27 mouse cellular contexts compared by ENCODE assay signal in the genomic region with DNA sequence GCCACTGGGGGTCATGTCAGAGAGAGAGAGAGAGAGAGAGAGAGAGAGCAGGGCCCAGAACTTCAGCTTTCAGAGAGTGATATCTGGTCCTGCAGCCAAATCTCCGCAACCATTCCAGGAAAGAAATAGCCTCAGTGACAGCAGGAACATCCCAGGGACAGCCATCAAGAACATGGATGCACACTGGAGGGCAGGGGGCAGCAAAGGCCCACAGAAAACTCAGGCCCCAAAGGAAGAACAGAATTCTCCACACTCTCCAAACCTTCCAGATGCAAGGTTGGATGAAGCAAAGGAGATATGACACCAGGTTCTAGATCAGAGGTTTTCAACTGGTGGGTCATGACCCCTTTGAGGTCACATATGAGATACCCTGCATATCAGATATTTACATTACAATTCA. TPM values are rescaled to one million over a fixed set of nuclear protein-coding genes. Genes with fewer than 3 reads are reported as not detected.
DNase-seq lines count a peak whose midpoint lies in the region; ATAC-seq and TF ChIP-seq lines count a peak whose summit lies in the region.
"Had no signal": no experiment of that assay in that cellular context is flagged by ENCODE, and none has a peak within 500 bp of the region (broad histone marks: within the 10 kb centered on the region; RNA-seq: fewer than 3 reads in every experiment).

No protein-coding gene starts in this region.

- no peaks in the 10 kb centered on the region for H3K9me3 ChIP-seq in lung, embryonic 14.5 days (ENCODE audit: low read depth, low read length)
- H3K9me3 ChIP-seq: embryonic facial prominence, embryonic 13.5 days; forebrain, embryonic 12.5 days; heart, embryonic 15.5 days; limb, embryonic 13.5 days had no signal

- H3K9ac ChIP-seq in lung, embryonic 14.5 days, result no peak overlapping the region
- H3K9ac ChIP-seq: embryonic facial prominence, embryonic 13.5 days; forebrain, embryonic 12.5 days; heart, embryonic 15.5 days; limb, embryonic 13.5 days; liver, embryonic 14.5 days had no signal

- no peak overlapping the region for H3K4me3 ChIP-seq in cerebellum, adult 2 months (replicated peaks; ENCODE audit: insufficient read depth, low read depth, low read length)
- no peak overlapping the region for H3K4me3 ChIP-seq in lung, embryonic 14.5 days (ENCODE audit: low read depth, low read length)
- H3K4me3 ChIP-seq: embryonic facial prominence, embryonic 13.5 days; forebrain, embryonic 12.5 days; heart, adult 2 months; heart, embryonic 15.5 days; limb, embryonic 13.5 days; megakaryocyte, embryonic 14.5 days had no signal

- H3K36me3 ChIP-seq in lung, embryonic 14.5 days (ENCODE audit: insufficient read depth), result no peaks in the 10 kb centered on the region
- H3K36me3 ChIP-seq: embryonic facial prominence, embryonic 13.5 days; forebrain, embryonic 12.5 days; G1E; heart, embryonic 15.5 days; limb, embryonic 13.5 days had no signal

- no peak for DNase-seq in cerebellum, adult 2 months
- DNase-seq in cerebellum, adult 18-20 months, result no peak
- peak; percentile 6 for DNase-seq in heart, postnatal 4 days
- DNase-seq in heart, adult 8-10 months (ENCODE audit: low spot score), result no peak
- peak; percentile 32 for DNase-seq in lung, embryonic 14.5 days
- DNase-seq in lung, postnatal 10 days, result no peak
- DNase-seq in retina, postnatal 7 days (ENCODE audit: low read depth, low spot score), result peak; percentile 9
- no peak for DNase-seq in T-cell, adult 2 months (ENCODE audit: low spot score)
- DNase-seq: adrenal gland, postnatal 14 days; cerebellum, adult 11 months; gastrocnemius, postnatal 25 days; heart, adult 2 months; kidney, adult 9 months; kidney, postnatal 36 days; lung, postnatal 14 days; thymus, postnatal 4 days had no signal

- no peaks in the 10 kb centered on the region for H3K27me3 ChIP-seq in cerebellum, adult 2 months (ENCODE audit: control insufficient read depth, insufficient read depth, low read length)
- H3K27me3 ChIP-seq in lung, embryonic 14.5 days (ENCODE audit: insufficient read depth, low read length), result no peaks in the 10 kb centered on the region

- ATAC-seq in lung, embryonic 14.5 days (ENCODE audit: insufficient read depth), result no peak

- no peak for TF ChIP-seq POLR2A in cerebellum, adult 2 months (IDR thresholded peaks at IDR 0.05; ENCODE audit: borderline replicate concordance, insufficient read depth, low read length)

- H3K4me2 ChIP-seq in lung, embryonic 14.5 days, result no peak overlapping the region
- H3K4me2 ChIP-seq: embryonic facial prominence, embryonic 13.5 days; forebrain, embryonic 12.5 days; heart, embryonic 15.5 days; limb, embryonic 13.5 days had no signal

- peaks cover 13% of the 10 kb centered on the region for H3K4me1 ChIP-seq in cerebellum, adult 2 months (ENCODE audit: control insufficient read depth, insufficient read depth, low read length)
- H3K4me1 ChIP-seq in lung, embryonic 14.5 days (ENCODE audit: insufficient read depth), result no peaks in the 10 kb centered on the region
- H3K4me1 ChIP-seq: heart, embryonic 15.5 days; limb, embryonic 13.5 days had no signal

- no peak overlapping the region for H3K27ac ChIP-seq in cerebellum, adult 2 months (ENCODE audit: insufficient read depth, low read length)
- H3K27ac ChIP-seq in lung, embryonic 14.5 days (ENCODE audit: low read depth), result no peak overlapping the region
- H3K27ac ChIP-seq: embryonic facial prominence, embryonic 13.5 days; forebrain, embryonic 12.5 days; heart, adult 2 months; heart, embryonic 15.5 days; limb, embryonic 13.5 days; liver, embryonic 14.5 days had no signal

- WGBS in cerebellum, adult 2 months, result 95% methylated on average over 1 of the region's 1 CpGs
- WGBS in lung, embryonic 14.5 days, result 75% methylated on average over 1 of the region's 1 CpGs

- TF ChIP-seq CTCF in cerebellum, adult 2 months (IDR thresholded peaks at IDR 0.05; ENCODE audit: borderline replicate concordance, insufficient read depth, low read depth, low read length), result peak; percentile 19; the same call in 1 of the 2 replicates
- peak; percentile 24; the same call in 1 of the 2 replicates for TF ChIP-seq CTCF in lung, embryonic 14.5 days (IDR thresholded peaks at IDR 0.05; ENCODE audit: low read depth)

RNA-seq across cellular contexts. Expression of a gene that starts 50.0 kb away (rescaled TPM):
- polyA plus RNA-seq in cerebellum, adult 2 months (2012; rRNA removed), result 0.15 and 0.41 TPM in 2 replicates
- not detected for total RNA-seq in heart, postnatal 4 days (2021)
- total RNA-seq in heart, adult 8-10 months (2022), result not detected
- polyA plus RNA-seq in lung, embryonic 14.5 days (2014; fragmentation: Nextera tagmentation; extraction: Ambion mirVana), result not detected in 2 replicates
- total RNA-seq: adrenal gland, postnatal 14 days; G1E; gastrocnemius, postnatal 25 days; heart, adult 2 months; layer of hippocampus, postnatal 10 days had no signal
- polyA plus RNA-seq: cortical plate, adult 2 months; embryonic facial prominence, embryonic 13.5 days; forebrain, embryonic 12.5 days; G1E; heart, embryonic 15.5 days; hindbrain, embryonic 11.5 days; limb, embryonic 13.5 days; liver, embryonic 14.5 days; small intestine, adult 2 months had no signal

Comparison
In these comparisons a context has a peak if more than half of its experiments do, and no peak if none do; other contexts are left out.
1. DNase-seq: peak in heart, postnatal 4 days (single experiment), lung, embryonic 14.5 days (single experiment) and retina, postnatal 7 days (single experiment); none in cerebellum, adult 2 months (0 of 2), cerebellum, adult 18-20 months (0 of 2), heart, adult 8-10 months (single experiment), lung, postnatal 10 days (single experiment) and T-cell, adult 2 months (single experiment).